Mouse (Mus musculus) lung, postnatal 0 days (tissue): ENCODE measurements around the gene Akap17b.

Experiments
- CTCF ChIP-seq: IDR thresholded peaks from 2 replicates; pipeline ENCODE4 v1.5.1; 2016; ENCODE audit warnings: antibody characterized with exemption, mild to moderate bottlenecking
- EP300 ChIP-seq: IDR thresholded peaks from 2 replicates; pipeline ENCODE4 v1.6.1; 2016; ENCODE audit warnings: antibody characterized with exemption, mild to moderate bottlenecking, control low read depth

- TF ChIP-seq CTCF (no peak), EP300 (no peak)
Measured at GRCm38 (mm10) chrX:36628102-36628501, 17.1 kb downstream of the Akap17b start.
